Mouse (Mus musculus): ENCODE data around the gene Atg5. TPM values are rescaled to one million over a fixed set of nuclear protein-coding genes. Genes with fewer than 3 reads are reported as not detected.

The Atg5 gene
- polyA plus RNA-seq, 1 experiment from 2014 or later = 35.0 TPM

DNA sequence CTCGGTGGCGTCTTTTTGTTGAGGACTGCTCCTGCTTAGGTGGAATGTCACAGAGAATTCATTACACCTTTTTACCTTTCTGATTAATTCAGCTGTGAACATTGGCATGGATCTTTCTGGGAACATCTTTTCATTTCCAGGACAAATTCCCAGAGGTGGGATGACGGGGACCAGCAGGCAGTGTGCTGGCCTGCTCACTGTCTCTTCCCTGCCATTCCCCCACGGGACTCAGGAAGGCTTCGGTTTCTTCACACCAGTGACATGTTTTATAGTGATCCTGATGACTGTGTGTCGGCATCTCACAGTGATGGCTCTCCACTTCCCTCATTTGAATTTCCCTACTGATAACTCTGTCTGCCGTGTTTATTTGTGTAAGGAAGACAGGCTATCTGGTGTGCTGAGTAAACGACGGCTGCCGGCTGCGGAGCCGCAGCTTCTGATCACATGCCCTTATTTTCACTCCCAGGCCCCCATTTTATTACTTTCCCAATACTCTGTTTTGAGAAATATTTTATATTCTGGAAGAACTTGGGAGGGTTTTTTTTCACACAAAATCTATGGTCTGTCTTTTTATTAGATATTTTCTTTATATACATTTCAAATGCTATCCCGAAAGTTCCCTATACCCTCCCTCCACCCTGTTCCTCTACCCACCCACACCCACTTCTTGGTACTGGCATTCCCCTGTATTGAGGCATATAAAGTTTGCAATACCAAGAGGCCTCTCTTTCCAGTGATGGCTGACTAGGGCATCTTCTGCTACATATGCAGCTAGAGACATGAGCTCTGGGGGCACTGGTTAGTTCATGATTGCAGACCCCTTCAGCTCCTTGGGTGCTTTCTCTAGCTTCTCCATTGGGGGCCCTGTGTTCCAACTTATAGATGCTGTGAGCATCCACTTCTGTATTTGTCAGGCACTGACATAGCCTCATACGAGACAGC, 80.6 kb downstream of the Atg5 start:
- H3K4me3 ChIP-seq (ENCODE audit: inconsistent target) = no peak overlapping the region
- peaks cover 3% of the 10 kb centered on the region; the same call in 1 of the 2 replicates for H3K79me2 ChIP-seq (ENCODE audit: inconsistent target)
- peaks cover 8% of the 10 kb centered on the region; the same call in 1 of the 2 replicates for H3K36me3 ChIP-seq (ENCODE audit: inconsistent target)
- 94% methylated on average over 13 of the region's 14 CpGs for WGBS (ENCODE audit: missing documents)
- H3K27ac ChIP-seq = no peak overlapping the region

DNA sequence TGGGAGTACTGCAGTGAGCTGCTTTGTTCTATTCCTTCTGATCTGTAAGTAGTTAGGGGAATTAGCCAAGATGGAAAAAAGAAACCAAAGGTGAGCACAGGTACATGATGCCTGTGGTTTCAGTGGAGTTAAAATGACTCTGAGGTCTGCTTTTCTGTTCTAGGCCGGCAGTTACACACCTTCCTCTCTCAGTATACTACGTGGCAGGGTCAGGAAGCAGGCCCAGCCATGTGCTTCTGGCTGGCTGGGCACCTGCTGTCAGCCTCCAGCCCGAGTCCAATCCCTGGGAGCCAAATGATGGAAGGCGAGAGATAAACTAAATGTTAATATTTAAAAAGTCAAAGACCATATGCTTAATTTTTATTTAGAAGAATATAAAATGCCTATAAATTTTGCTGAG, 85.3 kb downstream of the Atg5 start:
- Histone ChIP-seq H3K27ac (no peak overlapping the region), H3K4me3 (ENCODE audit: inconsistent target) (no peak overlapping the region), H3K79me2 (ENCODE audit: inconsistent target) (no peaks in the 10 kb centered on the region), H3K36me3 (ENCODE audit: inconsistent target) (no peaks in the 10 kb centered on the region)
- 46% methylated on average over 4 of the region's 4 CpGs for WGBS (ENCODE audit: missing documents)

DNA sequence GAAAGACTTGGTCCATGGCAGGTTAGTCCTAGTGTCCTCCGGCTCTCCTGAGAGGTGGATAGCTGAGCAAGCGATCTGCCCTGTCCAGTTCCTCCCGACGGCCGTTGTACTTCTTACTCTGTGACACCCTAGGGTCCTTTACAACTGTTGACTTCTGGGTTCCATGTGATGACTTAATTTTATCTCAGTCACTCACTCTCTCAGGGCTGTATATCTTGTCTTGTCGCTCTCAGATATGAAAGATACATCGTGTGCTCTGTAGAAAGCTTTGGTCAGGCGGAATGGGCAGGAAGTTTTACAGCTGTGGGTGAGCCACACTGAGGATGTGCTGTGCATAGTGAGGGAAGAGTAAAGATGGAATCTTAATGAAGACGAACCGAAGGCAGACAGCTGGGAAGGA, 86.2 kb downstream of the Atg5 start:
- 98% methylated on average over 10 of the region's 10 CpGs for WGBS (ENCODE audit: missing documents)
- no peak overlapping the region for H3K27ac ChIP-seq
- H3K36me3 ChIP-seq (ENCODE audit: inconsistent target) = no peaks in the 10 kb centered on the region
- H3K79me2 ChIP-seq (ENCODE audit: inconsistent target) = no peaks in the 10 kb centered on the region
- H3K4me3 ChIP-seq (ENCODE audit: inconsistent target) = no peak overlapping the region

DNA sequence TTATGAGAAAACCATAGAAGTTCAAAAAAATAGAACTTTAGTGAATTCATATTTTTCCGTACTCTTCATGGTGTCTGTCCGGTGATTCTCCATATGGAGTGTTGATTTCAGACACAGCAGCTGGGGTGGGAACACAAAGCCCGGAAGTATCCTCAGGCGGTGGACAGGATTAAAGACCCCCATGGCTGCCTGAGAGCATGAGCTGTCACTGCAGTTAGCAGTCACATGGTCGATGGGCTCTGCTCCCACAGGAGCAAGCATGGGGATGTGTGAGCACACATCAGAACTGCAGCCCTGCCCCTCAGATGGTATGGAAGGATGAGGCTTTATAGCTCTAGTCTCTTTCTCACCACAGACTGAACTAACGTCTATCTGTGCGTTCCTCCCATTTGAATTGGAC, 87.1 kb downstream of the Atg5 start:
- Histone ChIP-seq H3K27ac (no peak overlapping the region), H3K4me3 (ENCODE audit: inconsistent target) (no peak overlapping the region), H3K79me2 (ENCODE audit: inconsistent target) (no peaks in the 10 kb centered on the region), H3K36me3 (ENCODE audit: inconsistent target) (no peaks in the 10 kb centered on the region)
- WGBS (ENCODE audit: missing documents) = 98% methylated on average over 7 of the region's 7 CpGs

DNA sequence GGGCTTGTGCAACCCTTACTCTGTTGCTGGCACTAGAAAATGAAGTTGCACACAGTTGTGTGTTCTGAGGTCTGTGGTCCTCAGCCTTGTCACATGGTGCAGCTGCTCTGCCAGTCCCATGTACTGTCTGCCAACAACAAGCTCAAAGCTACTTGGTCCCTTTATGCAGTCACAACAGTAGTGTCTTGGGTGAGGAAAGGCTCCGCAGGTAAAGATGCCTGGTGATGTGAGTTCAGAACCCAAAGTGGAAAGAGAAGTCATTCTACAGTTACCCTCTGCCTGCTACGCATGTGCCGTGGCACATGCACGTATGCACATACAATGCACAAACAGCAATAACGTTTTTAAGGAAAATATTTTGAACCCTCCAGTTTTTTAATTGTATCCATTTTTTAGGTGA, 88.5 kb downstream of the Atg5 start:
- WGBS (ENCODE audit: missing documents) = 96% methylated on average over 5 of the region's 5 CpGs
- H3K79me2 ChIP-seq (ENCODE audit: inconsistent target) = no peaks in the 10 kb centered on the region
- no peak overlapping the region for H3K4me3 ChIP-seq (ENCODE audit: inconsistent target)
- H3K36me3 ChIP-seq (ENCODE audit: inconsistent target) = no peaks in the 10 kb centered on the region
- no peak overlapping the region for H3K27ac ChIP-seq

DNA sequence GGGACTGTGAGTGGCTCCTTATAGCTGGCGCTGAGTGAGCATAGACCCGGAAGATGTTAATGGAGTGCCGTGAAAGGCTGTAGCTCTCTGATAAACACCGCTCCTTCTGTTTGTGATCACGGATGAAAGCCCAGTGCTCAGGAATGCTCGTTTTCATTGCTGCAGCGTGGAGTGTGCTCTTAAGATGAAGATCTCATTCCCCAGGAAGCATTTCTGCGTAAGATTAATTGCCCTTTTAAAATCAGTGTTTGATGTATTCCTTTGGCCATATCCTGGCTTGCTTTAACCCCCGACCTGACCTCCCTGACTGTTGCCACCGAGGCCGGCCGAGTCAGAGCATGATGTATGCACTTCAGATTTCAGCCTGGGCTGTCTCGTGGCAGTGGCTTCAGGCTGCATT, 89.2 kb downstream of the Atg5 start:
- Histone ChIP-seq H3K27ac (no peak overlapping the region), H3K79me2 (ENCODE audit: inconsistent target) (no peaks in the 10 kb centered on the region), H3K4me3 (ENCODE audit: inconsistent target) (no peak overlapping the region), H3K36me3 (ENCODE audit: inconsistent target) (no peaks in the 10 kb centered on the region)
- 94% methylated on average over 13 of the region's 13 CpGs for WGBS (ENCODE audit: missing documents)

DNA sequence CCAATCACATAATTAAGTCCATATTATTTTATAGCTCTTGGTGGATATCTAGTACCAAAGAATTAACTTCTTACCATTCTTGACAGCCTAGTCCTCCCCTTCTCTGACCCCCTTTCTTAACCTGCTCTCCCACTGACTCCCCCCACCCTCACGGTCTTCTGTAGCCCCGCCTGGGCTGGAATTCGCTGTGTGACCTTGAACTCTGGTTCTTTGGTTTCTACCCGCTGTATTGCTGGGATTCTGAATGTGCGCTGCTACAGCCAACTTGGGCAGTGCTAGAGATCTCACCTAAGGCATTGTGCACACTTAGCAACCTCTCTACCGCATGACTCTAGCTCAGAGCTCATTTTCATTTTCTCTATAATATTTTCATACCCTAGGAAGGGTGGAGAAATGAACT, 90.7 kb downstream of the Atg5 start:
- H3K27ac ChIP-seq = no peak overlapping the region
- 90% methylated on average over 6 of the region's 6 CpGs for WGBS (ENCODE audit: missing documents)
- H3K79me2 ChIP-seq (ENCODE audit: inconsistent target) = no peaks in the 10 kb centered on the region
- H3K4me3 ChIP-seq (ENCODE audit: inconsistent target) = no peak overlapping the region
- H3K36me3 ChIP-seq (ENCODE audit: inconsistent target) = no peaks in the 10 kb centered on the region; the same call in 1 of the 2 replicates

DNA sequence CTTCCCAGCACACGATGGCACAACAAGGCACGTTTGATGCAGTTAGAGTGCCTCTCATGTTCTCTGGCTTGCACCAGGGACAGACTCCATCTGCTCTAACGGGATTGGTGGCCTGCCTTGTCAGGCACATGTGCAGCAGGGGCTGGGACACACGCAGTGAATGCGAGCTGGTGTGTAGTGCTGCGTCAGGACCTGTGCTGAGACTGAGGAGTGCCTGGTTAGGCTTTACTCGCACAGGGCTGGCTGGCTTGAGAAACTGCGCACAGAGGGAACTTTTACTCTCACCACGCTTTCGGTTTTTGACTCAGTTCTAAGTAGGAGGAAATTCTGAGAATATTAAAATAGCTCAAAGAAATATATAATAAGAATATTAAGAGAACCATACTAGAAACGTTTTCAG, 92.5 kb downstream of the Atg5 start:
- Histone ChIP-seq H3K79me2 (ENCODE audit: inconsistent target) (no peaks in the 10 kb centered on the region), H3K4me3 (ENCODE audit: inconsistent target) (no peak overlapping the region), H3K27ac (no peak overlapping the region), H3K36me3 (ENCODE audit: inconsistent target) (no peaks in the 10 kb centered on the region; the same call in 1 of the 2 replicates)
- 90% methylated on average over 11 of the region's 11 CpGs for WGBS (ENCODE audit: missing documents)

DNA sequence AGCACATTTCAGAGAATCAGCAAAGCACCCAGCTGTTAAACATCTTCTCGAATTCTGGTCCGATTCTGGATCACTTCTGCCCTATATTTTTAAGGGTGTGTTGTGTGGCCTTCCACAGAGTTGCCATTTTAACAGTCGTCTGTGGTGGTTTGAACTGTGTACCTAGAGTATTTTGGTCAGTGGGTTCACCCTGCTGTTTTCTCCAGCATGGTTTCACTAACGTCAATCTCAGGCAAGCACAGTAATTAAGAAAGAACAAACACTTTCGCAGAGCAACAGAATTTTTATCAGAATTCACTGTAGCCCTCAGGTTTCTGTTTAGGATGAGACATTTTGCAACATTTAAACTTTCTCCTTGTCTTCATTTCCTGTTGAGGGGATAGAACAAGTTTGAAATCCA, 94.3 kb downstream of the Atg5 start:
- Histone ChIP-seq H3K4me3 (ENCODE audit: inconsistent target) (no peak overlapping the region), H3K79me2 (ENCODE audit: inconsistent target) (no peaks in the 10 kb centered on the region), H3K36me3 (ENCODE audit: inconsistent target) (no peaks in the 10 kb centered on the region; the same call in 1 of the 2 replicates), H3K27ac (no peak overlapping the region)
- WGBS (ENCODE audit: missing documents) = 91% methylated on average over 5 of the region's 5 CpGs

DNA sequence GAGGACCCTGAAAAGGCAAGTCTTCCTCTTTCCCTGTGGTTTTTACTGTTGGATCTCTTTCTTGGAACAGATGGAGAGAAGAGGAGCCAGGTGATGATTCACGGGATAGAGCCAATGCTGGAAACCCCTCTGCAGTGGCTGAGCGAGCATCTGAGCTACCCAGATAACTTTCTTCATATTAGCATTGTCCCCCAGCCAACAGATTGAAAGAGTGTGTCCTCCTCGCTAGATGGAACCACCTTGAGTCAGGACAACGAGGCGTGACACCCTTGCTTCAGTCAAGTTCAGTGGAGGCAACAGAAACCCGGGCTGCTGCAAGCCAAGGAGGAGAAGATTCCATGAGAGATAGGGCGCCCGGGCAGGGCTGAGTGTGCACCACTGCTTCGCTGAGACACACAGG, 94.7 kb downstream of the Atg5 start:
- H3K27ac ChIP-seq = no peak overlapping the region
- H3K36me3 ChIP-seq (ENCODE audit: inconsistent target) = no peaks in the 10 kb centered on the region; the same call in 1 of the 2 replicates
- H3K4me3 ChIP-seq (ENCODE audit: inconsistent target) = no peak overlapping the region
- 93% methylated on average over 8 of the region's 9 CpGs for WGBS (ENCODE audit: missing documents)
- no peaks in the 10 kb centered on the region for H3K79me2 ChIP-seq (ENCODE audit: inconsistent target)

DNA sequence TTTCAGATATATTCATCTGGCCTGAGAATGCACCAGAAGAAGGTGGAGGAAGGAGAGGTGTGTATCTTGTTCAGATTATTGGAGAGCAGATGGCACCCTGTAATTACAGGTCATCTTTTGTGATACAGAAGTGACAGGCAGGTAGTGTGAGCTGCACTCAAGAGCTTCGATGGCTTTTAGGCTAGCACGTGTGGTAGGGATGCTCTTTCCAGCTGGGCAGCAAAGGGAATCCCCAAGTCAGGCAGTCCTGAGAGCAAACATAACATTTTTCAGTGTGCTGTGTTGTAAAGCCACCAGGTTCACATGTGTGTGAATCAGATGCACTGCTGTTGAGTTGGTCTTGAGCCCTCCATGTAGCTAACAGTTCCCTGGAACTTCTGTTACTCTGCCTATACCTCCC, 98.0 kb downstream of the Atg5 start:
- WGBS (ENCODE audit: missing documents) = 96% methylated on average over 2 of the region's 2 CpGs

DNA sequence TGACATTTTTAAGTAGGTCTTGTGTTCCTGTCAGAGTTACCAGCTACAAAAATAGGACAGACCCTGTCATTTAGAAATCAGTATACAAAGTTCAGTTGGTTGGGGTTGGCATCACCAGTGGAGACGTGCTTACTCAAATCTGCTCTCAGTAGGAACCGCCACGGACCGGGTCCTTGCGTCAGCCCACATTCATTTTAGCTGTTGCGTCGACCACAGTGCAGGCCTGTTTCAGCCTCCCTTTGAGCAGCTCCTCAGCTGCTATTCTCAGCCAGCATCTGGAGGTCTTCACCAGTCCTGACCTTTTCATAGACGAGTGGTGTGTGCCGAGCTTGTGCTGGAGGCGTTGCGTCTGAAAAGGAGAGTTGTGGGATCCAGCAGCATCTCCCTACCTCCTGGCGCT, 98.9 kb downstream of the Atg5 start:
- Histone ChIP-seq H3K4me3 (ENCODE audit: inconsistent target) (no peak overlapping the region), H3K36me3 (ENCODE audit: inconsistent target) (no peaks in the 10 kb centered on the region; the same call in 1 of the 2 replicates), H3K27ac (no peak overlapping the region), H3K79me2 (ENCODE audit: inconsistent target) (no peaks in the 10 kb centered on the region)
- 95% methylated on average over 12 of the region's 12 CpGs for WGBS (ENCODE audit: missing documents)

More for the DNA sequence above, 98.0 kb downstream of the Atg5 start:
- Histone ChIP-seq H3K4me3 (ENCODE audit: inconsistent target) (no peak overlapping the region), H3K36me3 (ENCODE audit: inconsistent target) (no peaks in the 10 kb centered on the region; the same call in 1 of the 2 replicates), H3K79me2 (ENCODE audit: inconsistent target) (no peaks in the 10 kb centered on the region), H3K27ac (no peak overlapping the region)

DNA sequence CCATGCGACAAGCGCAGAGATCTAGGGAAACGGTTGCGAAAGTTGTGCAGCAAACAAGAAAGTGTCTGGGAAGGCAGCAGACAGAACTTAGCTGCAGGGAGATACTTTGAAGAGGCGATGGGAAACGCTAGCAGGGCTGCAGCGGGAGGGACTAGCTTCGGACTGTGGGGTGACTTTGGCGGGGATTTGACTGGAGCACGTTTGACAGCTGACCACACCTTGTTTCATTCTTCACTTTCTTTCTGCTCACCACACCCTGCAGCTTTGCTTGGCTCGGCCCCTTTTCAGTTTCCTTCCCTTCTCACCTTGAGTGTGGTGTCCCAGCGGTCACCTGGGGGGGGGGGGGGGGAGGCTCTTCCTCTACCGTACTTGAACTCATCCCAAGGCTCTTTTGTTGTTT, 100.4 kb downstream of the Atg5 start:
- no peak overlapping the region for H3K27ac ChIP-seq
- WGBS (ENCODE audit: missing documents) = 92% methylated on average over 13 of the region's 13 CpGs
- no peaks in the 10 kb centered on the region for H3K36me3 ChIP-seq (ENCODE audit: inconsistent target)
- no peak overlapping the region for H3K4me3 ChIP-seq (ENCODE audit: inconsistent target)
- H3K79me2 ChIP-seq (ENCODE audit: inconsistent target) = no peaks in the 10 kb centered on the region

DNA sequence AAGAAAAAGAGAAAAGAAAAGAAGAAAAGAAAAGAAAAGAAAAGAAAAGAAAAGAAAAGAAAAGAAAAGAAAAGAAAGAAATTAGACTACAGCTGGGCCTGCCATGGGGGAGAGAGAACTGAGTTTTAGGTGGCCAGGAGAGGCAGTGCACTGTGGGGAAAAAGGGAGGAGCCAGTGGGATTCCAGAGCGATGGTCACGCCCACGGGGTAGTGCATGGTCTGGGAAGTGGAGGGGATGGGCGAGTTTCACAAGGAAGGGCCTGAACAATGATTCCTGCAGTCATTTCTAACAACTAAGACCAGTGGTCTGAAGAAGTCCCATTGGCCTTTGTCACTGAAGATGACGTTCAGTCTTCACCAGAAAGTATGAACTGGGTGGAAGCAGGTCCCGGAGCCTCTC, 102.5 kb downstream of the Atg5 start:
- no peak overlapping the region for H3K4me3 ChIP-seq (ENCODE audit: inconsistent target)
- no peaks in the 10 kb centered on the region for H3K36me3 ChIP-seq (ENCODE audit: inconsistent target)
- WGBS (ENCODE audit: missing documents) = 86% methylated on average over 6 of the region's 6 CpGs
- H3K79me2 ChIP-seq (ENCODE audit: inconsistent target) = no peaks in the 10 kb centered on the region
- H3K27ac ChIP-seq = no peak overlapping the region

DNA sequence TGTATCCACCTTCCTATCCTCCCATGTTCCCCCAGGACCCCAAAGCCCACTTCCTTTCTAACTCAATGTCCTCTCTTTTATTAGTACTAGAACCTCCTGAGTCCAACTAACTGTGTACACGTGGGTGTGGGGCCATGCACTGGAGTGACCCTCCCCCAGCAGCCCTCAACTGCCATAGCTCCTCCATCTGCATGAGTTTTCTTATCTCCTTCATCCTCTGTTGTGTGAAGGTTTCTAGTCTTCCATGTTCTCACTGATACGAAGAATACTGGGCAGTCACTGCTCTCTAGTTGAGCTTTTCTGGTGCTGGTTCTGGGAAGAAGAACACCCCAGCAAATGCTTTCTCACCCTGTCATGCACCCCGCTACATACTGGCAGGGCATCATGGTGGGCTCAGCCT, 104.1 kb downstream of the Atg5 start:
- H3K27ac ChIP-seq = no peak overlapping the region

More for the DNA sequence above, 104.1 kb downstream of the Atg5 start:
- 85% methylated on average over 3 of the region's 3 CpGs for WGBS (ENCODE audit: missing documents)
- H3K4me3 ChIP-seq (ENCODE audit: inconsistent target) = no peak overlapping the region
- no peaks in the 10 kb centered on the region for H3K79me2 ChIP-seq (ENCODE audit: inconsistent target)
- no peaks in the 10 kb centered on the region for H3K36me3 ChIP-seq (ENCODE audit: inconsistent target)

All from macrophage (primary cell).